Mouse (Mus musculus): ENCODE data around the gene Tub.

- TF ChIP-seq CHD2 (IDR thresholded peaks at IDR 0.05; ENCODE audit: low read depth, low read length) = no peak
- no peak for TF ChIP-seq MAFK (IDR thresholded peaks at IDR 0.05; ENCODE audit: insufficient read depth, low read depth, low read length)
These were observed 837 bp upstream of the Tub start for GRCm38 (mm10) chr7:108949301-108949700.

Measured in ES-E14 (cell line).